Mouse (Mus musculus): ENCODE measurements around the gene Slc38a9.

- 0 out of 4 replicates have a peak, but pooled peaks of 1 of the 2 experiments have one; percentile 4 for TF ChIP-seq EP300 (IDR thresholded peaks at IDR 0.05; ENCODE audit: low read depth in 1 of 2, low read length in 2 of 2)
- no peak for TF ChIP-seq CTCF (IDR thresholded peaks at IDR 0.05 in 2 of 3, conservative IDR thresholded peaks at IDR 0.05 in 1 of 3; ENCODE audit: control insufficient read depth in 1 of 3, insufficient read depth in 1 of 3, low read depth in 2 of 3, low read length in 3 of 3, poor library complexity in 1 of 3, severe bottlenecking in 1 of 3)
- no peak for TF ChIP-seq SIN3A (IDR thresholded peaks at IDR 0.05; ENCODE audit: low read length)
- TF ChIP-seq UBTF (IDR thresholded peaks at IDR 0.05; ENCODE audit: borderline replicate concordance, insufficient read depth, low read depth, low read length) = no peak
- no peak for TF ChIP-seq POLR2A (IDR thresholded peaks at IDR 0.05; ENCODE audit: control insufficient read depth in 1 of 2, insufficient read depth in 1 of 2, low read depth in 1 of 2, low read length in 2 of 2, poor library complexity in 1 of 2)
- no peak for TF ChIP-seq MEF2A (IDR thresholded peaks at IDR 0.05; ENCODE audit: extremely low read depth, insufficient replicate concordance, low read depth, low read length, poor library complexity, severe bottlenecking)
- no peak for TF ChIP-seq MYB (IDR thresholded peaks at IDR 0.05; ENCODE audit: low read depth, low read length)
Measured at GRCm38 (mm10) chr13:112659986-112660573, 471 bp upstream of the Slc38a9 start.

Measured in MEL (cell line).